Mouse (Mus musculus): ENCODE results near the gene Wdr24. TPM values are rescaled to one million over a fixed set of nuclear protein-coding genes. Genes with fewer than 3 reads are reported as not detected.

Gene Wdr24
- polyA plus RNA-seq, 1 experiment from 2014 or later = 25.4 TPM

DNA sequence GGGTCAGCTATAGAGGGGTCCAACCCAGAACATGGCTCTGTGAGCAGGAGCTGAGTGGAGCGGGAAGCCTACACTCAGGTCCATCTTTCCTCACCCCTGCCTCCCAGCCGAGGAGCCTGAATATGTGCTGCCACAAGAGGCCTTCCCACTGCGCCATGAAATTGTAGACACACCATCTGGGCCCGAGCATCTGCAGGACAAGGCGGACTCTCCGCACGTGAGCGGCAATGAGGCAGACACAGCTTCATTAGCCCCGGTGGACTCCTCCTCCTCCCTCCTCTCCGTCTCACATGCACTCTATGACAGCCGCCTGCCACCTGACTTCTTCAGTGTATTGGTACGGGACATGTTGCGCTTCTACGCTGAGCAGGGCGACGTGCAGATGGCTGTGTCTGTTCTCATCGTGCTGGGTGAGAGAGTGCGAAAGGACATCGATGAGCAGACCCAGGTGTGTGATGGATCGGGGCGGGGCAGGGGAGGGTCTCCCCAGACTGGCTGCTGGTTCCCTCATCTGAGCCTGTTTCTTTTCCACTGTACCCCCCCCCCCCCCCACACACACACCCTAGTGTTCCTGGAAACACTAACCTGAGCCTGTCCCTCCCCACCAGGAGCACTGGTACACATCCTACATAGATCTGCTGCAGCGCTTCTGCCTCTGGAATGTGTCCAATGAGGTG, 4.3 kb downstream of the Wdr24 start:
- Histone ChIP-seq H3K4me2 (replicated peaks) (0 out of 2 replicates have a peak overlapping the region, but pooled peaks have one; percentile 91), H3K4me1 (replicated peaks) (peaks cover 53% of the 10 kb centered on the region), H3K9me3 (no peaks in the 10 kb centered on the region), H3K4me3 (replicated peaks) (no peak overlapping the region), H3K9ac (no peak overlapping the region), H3K27ac (no peak overlapping the region), H3K36me3 (peaks cover 19% of the 10 kb centered on the region), H3K27me3 (replicated peaks) (no peaks in the 10 kb centered on the region)
- no peak for ATAC-seq
- WGBS = 88% methylated on average over 22 of the region's 22 CpGs

DNA sequence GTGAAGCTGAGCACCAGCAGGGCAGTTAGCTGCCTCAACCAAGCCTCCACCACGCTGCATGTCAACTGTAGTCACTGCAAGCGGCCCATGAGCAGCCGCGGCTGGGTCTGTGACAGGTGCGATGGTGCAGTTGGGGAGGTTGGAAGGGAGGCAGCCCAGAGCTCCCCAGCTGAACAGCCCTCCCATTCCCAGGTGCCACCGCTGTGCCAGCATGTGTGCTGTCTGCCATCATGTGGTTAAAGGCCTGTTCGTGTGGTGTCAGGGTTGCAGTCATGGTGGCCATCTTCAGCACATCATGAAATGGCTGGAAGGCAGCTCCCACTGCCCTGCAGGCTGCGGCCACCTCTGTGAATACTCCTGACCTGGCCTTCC, 4.8 kb downstream of the Wdr24 start:
- Histone ChIP-seq H3K36me3 (peaks cover 19% of the 10 kb centered on the region), H3K9ac (peak overlapping the region; percentile 64), H3K27ac (peak overlapping the region; percentile 90; the same call in 1 of the 2 replicates), H3K4me3 (replicated peaks) (peak overlapping the region; percentile 57), H3K27me3 (replicated peaks) (no peaks in the 10 kb centered on the region), H3K4me1 (replicated peaks) (peaks cover 53% of the 10 kb centered on the region), H3K9me3 (no peaks in the 10 kb centered on the region), H3K4me2 (replicated peaks) (peak overlapping the region; percentile 91)
- ATAC-seq = no peak
- WGBS = 82% methylated on average over 8 of the region's 8 CpGs

- Histone ChIP-seq H3K36me3 (peaks cover 19% of the 10 kb centered on the region), H3K27me3 (replicated peaks) (no peaks in the 10 kb centered on the region), H3K4me2 (replicated peaks) (peak within 1 kb of the TSS; percentile 91), H3K9ac (peak within 1 kb of the TSS; percentile 64), H3K9me3 (no peaks in the 10 kb centered on the region), H3K27ac (peak within 1 kb of the TSS; percentile 90), H3K4me3 (replicated peaks) (peak within 1 kb of the TSS; percentile 57), H3K4me1 (replicated peaks) (peaks cover 53% of the 10 kb centered on the region)
- under 1% methylated on average over 32 of the region's 32 CpGs for WGBS
- ATAC-seq = peak; percentile 37; the same call in 1 of the 2 replicates
Measured at GRCm38 (mm10) chr17:25828712-25829557, 5.5 kb downstream of the Wdr24 start, which contains the start of gene Jmjd8. Gene Jmjd8, plus strand, starts transcription at chr17:25828867.

DNA sequence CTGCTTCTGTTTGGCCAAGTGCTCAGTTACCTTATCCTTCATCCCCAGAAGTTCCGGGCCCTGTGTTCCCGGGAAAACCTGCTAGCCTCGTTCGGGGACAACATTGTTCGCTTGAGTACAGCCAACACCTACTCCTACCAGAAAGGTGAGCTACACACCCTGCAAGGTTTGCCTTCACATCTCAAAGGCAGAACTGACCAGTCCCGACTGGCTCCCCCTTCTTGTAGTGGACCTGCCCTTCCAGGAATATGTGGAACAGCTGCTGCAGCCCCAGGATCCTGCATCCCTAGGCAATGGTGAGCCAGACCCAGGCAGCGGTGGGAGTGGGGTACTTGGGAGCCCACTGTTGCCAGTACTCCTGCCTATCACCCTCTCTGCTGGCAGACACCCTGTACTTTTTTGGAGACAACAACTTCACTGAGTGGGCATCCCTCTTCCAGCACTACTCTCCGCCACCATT, 6.2 kb downstream of the Wdr24 start:
- H3K36me3 ChIP-seq = peaks cover 19% of the 10 kb centered on the region
- H3K27me3 ChIP-seq (replicated peaks) = no peaks in the 10 kb centered on the region
- no peaks in the 10 kb centered on the region for H3K9me3 ChIP-seq
- peak overlapping the region; percentile 91 for H3K4me2 ChIP-seq (replicated peaks)
- H3K4me3 ChIP-seq (replicated peaks) = peak overlapping the region; percentile 57
- peak overlapping the region; percentile 90 for H3K27ac ChIP-seq
- H3K4me1 ChIP-seq (replicated peaks) = peaks cover 53% of the 10 kb centered on the region
- no peak for ATAC-seq
- H3K9ac ChIP-seq = peak overlapping the region; percentile 64
- 32% methylated on average over 8 of the region's 8 CpGs for WGBS

GRCm38 (mm10) chr17:25830200-25830753, 6.8 kb downstream of the Wdr24 start:
- Histone ChIP-seq H3K36me3 (peaks cover 19% of the 10 kb centered on the region), H3K4me2 (replicated peaks) (peak overlapping the region; percentile 91), H3K9me3 (no peaks in the 10 kb centered on the region), H3K4me1 (replicated peaks) (peaks cover 53% of the 10 kb centered on the region), H3K4me3 (replicated peaks) (no peak overlapping the region; the same call in 1 of the 2 replicates), H3K27ac (peak overlapping the region; percentile 5; the same call in 1 of the 2 replicates), H3K27me3 (replicated peaks) (no peaks in the 10 kb centered on the region), H3K9ac (0 out of 2 replicates have a peak overlapping the region, but pooled peaks have one; percentile 10)
- no peak for ATAC-seq
- WGBS = 77% methylated on average over 4 of the region's 4 CpGs

- peak overlapping the region; percentile 98; the same call in 1 of the 2 replicates for H3K27ac ChIP-seq
- H3K4me1 ChIP-seq (replicated peaks) = peaks cover 55% of the 10 kb centered on the region
- H3K4me3 ChIP-seq (replicated peaks) = peak overlapping the region; percentile 83
- H3K9ac ChIP-seq = peak overlapping the region; percentile 85; the same call in 1 of the 2 replicates
- H3K4me2 ChIP-seq (replicated peaks) = peak overlapping the region; percentile 91
- WGBS = 84% methylated on average over 14 of the region's 14 CpGs
- no peak for ATAC-seq
- H3K27me3 ChIP-seq (replicated peaks) = no peaks in the 10 kb centered on the region
- H3K36me3 ChIP-seq = peaks cover 17% of the 10 kb centered on the region
- no peaks in the 10 kb centered on the region for H3K9me3 ChIP-seq
Measured at GRCm38 (mm10) chr17:25830806-25831431, 7.5 kb downstream of the Wdr24 start.

DNA sequence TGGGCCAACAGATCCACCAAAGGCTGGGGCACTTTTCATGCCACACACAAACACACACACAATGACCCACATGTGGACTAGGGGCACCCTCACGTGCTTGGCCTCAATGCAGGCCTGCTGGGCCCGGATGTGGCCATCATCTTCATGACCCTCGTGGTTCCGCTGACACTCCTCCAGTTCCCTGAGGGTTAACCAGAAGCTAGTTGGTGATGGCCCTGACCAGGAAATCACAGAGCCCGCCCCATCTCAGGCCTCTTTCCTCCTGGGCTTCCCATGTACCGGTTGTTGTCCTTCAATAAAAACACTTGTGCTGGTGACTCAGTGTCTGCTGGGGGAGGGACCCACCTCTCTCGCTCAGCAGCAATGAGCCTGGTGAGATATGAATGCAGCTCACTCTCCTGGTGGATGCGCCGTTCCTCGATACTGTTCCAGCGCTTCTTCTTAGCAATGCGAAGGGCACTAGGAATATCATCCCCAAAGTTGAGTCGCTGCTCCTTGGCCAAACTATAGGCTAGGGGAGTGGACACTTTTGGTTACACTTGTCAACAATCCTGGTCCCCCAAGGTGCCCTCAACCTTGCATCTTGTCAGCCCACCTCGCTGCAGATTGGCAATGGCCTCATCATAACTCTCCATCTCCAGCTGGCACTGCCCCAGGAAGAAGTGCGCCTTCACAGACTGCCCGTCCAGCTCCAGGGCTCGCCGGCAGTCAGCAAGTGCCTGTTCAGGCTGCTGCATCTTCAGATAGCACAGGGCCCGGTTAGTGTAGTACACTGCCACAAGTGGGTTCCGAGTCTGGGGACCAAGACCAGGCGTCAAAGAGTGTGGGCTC, 8.2 kb downstream of the Wdr24 start:
- Histone ChIP-seq H3K9me3 (no peaks in the 10 kb centered on the region), H3K9ac (peak overlapping the region; percentile 85), H3K36me3 (peaks cover 14% of the 10 kb centered on the region), H3K4me3 (replicated peaks) (peak overlapping the region; percentile 83), H3K27ac (peak overlapping the region; percentile 98), H3K4me2 (replicated peaks) (peak overlapping the region; percentile 91), H3K4me1 (replicated peaks) (peaks cover 61% of the 10 kb centered on the region), H3K27me3 (replicated peaks) (no peaks in the 10 kb centered on the region)
- no peak for ATAC-seq
- WGBS = 47% methylated on average over 21 of the region's 21 CpGs

- ATAC-seq = peak; percentile 92
- under 1% methylated on average over 76 of the region's 77 CpGs for WGBS
- Histone ChIP-seq H3K4me1 (replicated peaks) (peaks cover 70% of the 10 kb centered on the region), H3K27me3 (replicated peaks) (no peaks in the 10 kb centered on the region), H3K9me3 (no peaks in the 10 kb centered on the region), H3K9ac (peak overlapping the region; percentile 85), H3K4me3 (replicated peaks) (peak overlapping the region; percentile 83), H3K4me2 (replicated peaks) (peak overlapping the region; percentile 91), H3K36me3 (peaks cover 14% of the 10 kb centered on the region), H3K27ac (peak overlapping the region; percentile 98)
Measured at GRCm38 (mm10) chr17:25832436-25833290, 9.2 kb downstream of the Wdr24 start.

- Histone ChIP-seq H3K4me1 (replicated peaks) (peaks cover 70% of the 10 kb centered on the region), H3K4me3 (replicated peaks) (peak within 1 kb of the TSS; percentile 83), H3K36me3 (peaks cover 14% of the 10 kb centered on the region), H3K9ac (peak within 1 kb of the TSS; percentile 85), H3K27me3 (replicated peaks) (no peaks in the 10 kb centered on the region), H3K9me3 (no peaks in the 10 kb centered on the region), H3K27ac (peak within 1 kb of the TSS; percentile 98), H3K4me2 (replicated peaks) (peak within 1 kb of the TSS; percentile 91)
- ATAC-seq = peak; percentile 82
- under 1% methylated on average over 24 of the region's 24 CpGs for WGBS
Measured at GRCm38 (mm10) chr17:25833291-25833663, 9.8 kb downstream of the Wdr24 start, which contains the start of gene Stub1. Gene Stub1, minus strand, starts transcription at chr17:25833404.

DNA sequence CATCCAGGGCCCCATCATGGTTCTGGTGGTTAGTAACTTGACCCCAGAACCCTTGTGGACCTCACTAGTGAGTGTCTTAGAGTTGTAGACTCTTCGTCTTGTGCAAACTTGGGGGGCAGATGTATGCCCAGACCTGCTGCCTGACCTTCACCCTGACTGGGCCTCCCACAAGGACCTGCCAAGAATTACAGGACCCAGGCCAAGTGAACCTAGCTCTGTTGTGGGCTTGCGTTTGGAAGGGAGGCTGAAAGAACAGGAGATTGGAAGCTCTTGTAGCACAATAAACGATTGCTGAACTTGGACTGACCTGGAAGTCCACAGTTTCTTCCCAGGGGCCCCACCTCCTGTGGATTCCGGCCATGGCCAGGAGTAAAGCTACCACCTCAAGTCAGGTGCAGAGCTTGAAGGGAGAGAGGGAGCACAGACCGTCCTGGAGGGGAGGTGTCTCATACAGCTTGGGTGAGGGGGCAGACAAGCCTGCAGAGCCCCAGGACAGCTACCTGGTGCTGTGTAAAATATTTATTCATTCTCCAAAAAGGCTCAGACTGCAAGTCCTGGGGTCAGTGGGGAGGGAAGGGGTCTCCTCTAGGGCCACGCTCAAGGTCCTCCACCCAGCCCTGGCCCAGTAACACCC, 10.7 kb downstream of the Wdr24 start:
- H3K36me3 ChIP-seq = peaks cover 16% of the 10 kb centered on the region
- H3K4me3 ChIP-seq (replicated peaks) = peak overlapping the region; percentile 83
- ATAC-seq = no peak
- peaks cover 68% of the 10 kb centered on the region for H3K4me1 ChIP-seq (replicated peaks)
- H3K27ac ChIP-seq = peak overlapping the region; percentile 98
- WGBS = 19% methylated on average over 6 of the region's 6 CpGs
- H3K27me3 ChIP-seq (replicated peaks) = no peaks in the 10 kb centered on the region
- peak overlapping the region; percentile 85 for H3K9ac ChIP-seq
- no peaks in the 10 kb centered on the region for H3K9me3 ChIP-seq
- peak overlapping the region; percentile 91 for H3K4me2 ChIP-seq (replicated peaks)

Data from intestine, embryonic 15.5 days (tissue).